Mouse (Mus musculus): ENCODE results near the gene Mnat1. TPM values are rescaled to one million over a fixed set of nuclear protein-coding genes. Genes with fewer than 3 reads are reported as not detected.
"Not testable (repeated sequence)": the region's sequence is repeated elsewhere in the genome, so short reads cannot be mapped to it uniquely, and the experiment has no call there.

The Mnat1 gene
- polyA plus RNA-seq, 1 experiment from 2014 or later, result 35.6 TPM

DNA sequence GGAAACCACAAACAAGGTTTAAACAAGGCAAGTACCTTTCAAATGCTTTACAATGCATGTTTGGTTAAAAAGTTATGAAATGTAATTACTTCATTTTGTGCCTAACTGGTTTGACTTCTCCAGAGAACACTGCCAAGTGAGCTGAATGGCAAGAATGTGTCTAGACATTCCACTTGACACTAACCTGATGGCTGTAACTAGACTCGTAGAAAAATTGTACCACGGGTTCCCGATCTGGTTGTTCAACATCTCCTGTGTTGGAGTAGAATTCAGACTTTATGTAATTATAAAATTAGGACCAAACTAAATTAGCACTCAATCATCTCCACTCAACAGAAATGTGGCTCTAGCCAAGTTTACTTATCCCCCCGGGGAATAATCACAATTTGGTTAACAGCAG lies 24.9 kb upstream of the Mnat1 start:
- no peak overlapping the region for H3K9ac ChIP-seq
- H3K36me3 ChIP-seq, result peaks cover 11% of the 10 kb centered on the region
- 61% methylated on average over 4 of the region's 4 CpGs for WGBS
- H3K27me3 ChIP-seq, result no peaks in the 10 kb centered on the region
- ATAC-seq (ENCODE audit: insufficient number of reproducible peaks, low FRiP score, low TSS enrichment, low read depth), result no peak
- H3K27ac ChIP-seq (replicated peaks), result no peak overlapping the region
- H3K4me2 ChIP-seq (replicated peaks), result no peak overlapping the region
- no peaks in the 10 kb centered on the region for H3K4me1 ChIP-seq
- no peak overlapping the region for H3K4me3 ChIP-seq (replicated peaks)
- H3K9me3 ChIP-seq (replicated peaks), result no peaks in the 10 kb centered on the region

DNA sequence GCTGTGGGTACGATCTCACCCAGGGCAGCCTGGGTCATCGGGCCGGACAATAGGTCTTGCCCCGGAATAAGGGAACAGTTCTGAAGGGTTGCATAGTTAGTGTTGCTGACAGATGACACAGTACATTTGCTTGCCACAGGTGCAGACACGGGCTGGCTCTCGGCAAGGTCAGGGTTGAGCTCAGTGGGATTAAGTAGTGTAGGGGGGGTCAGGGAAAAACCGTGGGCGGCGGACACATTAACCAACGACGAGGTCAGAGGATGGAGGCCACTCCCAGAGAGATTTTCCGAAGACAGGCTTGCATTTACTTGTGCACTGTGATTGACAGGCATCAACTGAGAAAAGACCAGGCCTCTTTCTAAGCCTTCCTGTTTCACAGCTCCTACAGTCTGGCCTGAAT lies 19.8 kb upstream of the Mnat1 start:
- ATAC-seq (ENCODE audit: insufficient number of reproducible peaks, low FRiP score, low TSS enrichment, low read depth), result no peak
- H3K4me3 ChIP-seq (replicated peaks), result no peak overlapping the region
- 53% methylated on average over 12 of the region's 12 CpGs for whole genome bisulfite sequencing

DNA sequence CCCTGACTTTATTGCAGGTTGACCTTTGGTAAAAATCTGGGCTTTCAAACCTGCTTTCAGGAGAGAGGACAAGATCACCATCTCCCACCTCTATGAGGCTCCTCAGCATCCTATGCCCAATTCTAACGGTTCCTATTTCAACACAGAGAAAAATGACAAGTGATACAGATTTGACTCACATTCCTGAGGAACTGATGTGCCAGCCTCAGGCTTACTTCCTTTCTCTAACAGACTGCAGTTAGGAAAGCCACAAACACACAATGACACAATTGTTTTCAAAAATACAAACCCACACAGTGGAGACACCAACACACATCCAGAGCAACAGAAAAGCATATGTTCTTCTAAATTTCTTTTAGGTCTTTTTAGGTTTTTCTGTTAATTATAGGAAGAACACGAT lies 15.7 kb upstream of the Mnat1 start:
- no peaks in the 10 kb centered on the region for H3K27me3 ChIP-seq
- peaks cover 20% of the 10 kb centered on the region for H3K36me3 ChIP-seq
- no peaks in the 10 kb centered on the region for H3K9me3 ChIP-seq (replicated peaks)
- no peak overlapping the region for H3K9ac ChIP-seq
- peaks cover 27% of the 10 kb centered on the region for H3K4me1 ChIP-seq
- no peak overlapping the region for H3K4me3 ChIP-seq (replicated peaks)
- H3K27ac ChIP-seq (replicated peaks), result no peak overlapping the region
- WGBS, result 34% methylated on average over 2 of the region's 2 CpGs
- ATAC-seq (ENCODE audit: insufficient number of reproducible peaks, low FRiP score, low TSS enrichment, low read depth), result no peak
- H3K4me2 ChIP-seq (replicated peaks), result no peak overlapping the region

More for the DNA sequence above, 19.8 kb upstream of the Mnat1 start:
- peaks cover 6% of the 10 kb centered on the region; the same call in 1 of the 2 replicates for H3K4me1 ChIP-seq
- H3K9ac ChIP-seq, result no peak overlapping the region
- no peak overlapping the region for H3K27ac ChIP-seq (replicated peaks)
- H3K4me2 ChIP-seq (replicated peaks), result no peak overlapping the region
- no peaks in the 10 kb centered on the region for H3K27me3 ChIP-seq
- H3K36me3 ChIP-seq, result peaks cover 22% of the 10 kb centered on the region
- no peaks in the 10 kb centered on the region for H3K9me3 ChIP-seq (replicated peaks)

DNA sequence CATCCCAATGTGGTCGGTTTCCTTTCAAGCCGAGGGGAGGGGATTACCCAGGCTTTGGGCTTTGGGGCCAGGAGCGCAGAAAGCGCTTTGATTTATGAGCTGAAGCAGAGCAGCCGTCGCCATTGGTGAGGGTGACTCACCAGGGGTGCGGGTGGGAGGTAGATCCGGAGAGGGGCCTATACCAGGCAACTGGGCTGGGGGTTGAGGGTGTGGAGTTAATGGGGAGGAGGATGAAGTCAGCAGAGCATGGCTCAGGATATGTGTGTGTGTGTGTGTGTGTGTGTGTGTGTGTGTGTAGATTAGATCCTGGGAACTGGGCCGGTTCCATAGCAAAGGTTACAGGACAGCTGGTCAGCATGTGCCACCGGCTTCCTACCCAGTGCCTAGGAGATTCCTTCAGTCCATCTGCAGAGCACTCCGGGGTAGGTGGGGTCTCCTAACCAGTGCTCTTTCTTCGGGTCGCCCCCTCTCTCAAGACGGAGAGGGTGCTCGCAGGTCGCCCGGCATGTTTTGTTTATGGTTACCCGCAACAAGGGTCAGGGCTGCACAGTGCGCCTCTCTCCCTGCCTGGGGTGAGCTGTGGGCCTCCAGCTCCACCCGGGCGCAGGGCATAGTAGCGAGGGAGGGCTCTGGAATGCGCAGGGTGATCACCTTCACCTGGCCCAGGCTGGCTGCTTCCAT lies 12.9 kb upstream of the Mnat1 start:
- WGBS, result 6% methylated on average over 23 of the region's 23 CpGs
- H3K4me2 ChIP-seq (replicated peaks), result peak overlapping the region; percentile 98
- H3K27me3 ChIP-seq, result no peaks in the 10 kb centered on the region; the same call in 1 of the 2 replicates
- H3K9ac ChIP-seq, result peak overlapping the region; percentile 88; the same call in 1 of the 2 replicates
- peak overlapping the region; percentile 78 for H3K4me3 ChIP-seq (replicated peaks)
- no peaks in the 10 kb centered on the region for H3K9me3 ChIP-seq (replicated peaks)
- 0 out of 2 replicates have a peak, but pooled peaks cover 6% of the 10 kb centered on the region for H3K36me3 ChIP-seq
- peak overlapping the region; percentile 89; the same call in 1 of the 2 replicates for H3K27ac ChIP-seq (replicated peaks)
- peaks cover 29% of the 10 kb centered on the region for H3K4me1 ChIP-seq
- 0 out of 2 replicates have a peak, but pooled peaks have one; percentile 51 for ATAC-seq (ENCODE audit: insufficient number of reproducible peaks, low FRiP score, low TSS enrichment, low read depth)

DNA sequence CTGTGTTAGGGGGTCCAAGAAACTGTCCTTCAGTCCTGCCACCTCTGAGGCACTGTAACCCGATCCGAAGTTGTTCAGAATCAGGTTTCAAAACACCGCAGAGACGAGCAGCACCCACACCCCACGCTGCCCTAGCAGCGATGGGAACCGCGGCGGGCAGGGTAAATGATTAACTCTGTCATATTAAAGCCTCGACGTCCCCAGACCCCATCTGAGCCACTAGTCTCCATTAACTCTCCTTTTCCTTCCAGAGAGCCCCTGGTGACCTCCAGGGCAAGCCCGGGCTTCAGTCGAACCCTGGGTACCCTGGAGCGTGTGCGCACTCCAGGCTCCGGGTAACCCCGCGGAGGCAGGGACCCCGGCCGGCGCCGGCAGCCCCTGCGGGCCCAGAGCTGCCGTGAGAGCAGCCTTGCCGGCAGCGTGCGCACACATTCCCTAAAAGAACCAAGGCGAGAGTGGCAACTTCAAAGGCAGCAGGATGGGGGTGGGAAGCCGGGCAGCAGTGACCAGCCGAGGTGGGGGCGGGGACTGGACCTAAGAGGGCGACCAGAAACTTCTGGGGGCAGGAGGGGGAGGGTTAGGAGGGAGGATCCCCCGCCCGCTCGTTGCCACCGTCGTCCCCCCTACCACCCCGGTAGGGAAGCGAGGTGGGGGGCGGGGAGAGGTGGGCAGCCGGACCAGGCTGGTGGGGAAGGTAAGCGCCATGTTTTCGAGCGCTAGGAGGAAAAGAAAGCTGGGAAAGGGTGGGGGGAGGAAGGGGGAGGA lies 11.8 kb upstream of the Mnat1 start:
- Histone ChIP-seq H3K36me3 (0 out of 2 replicates have a peak, but pooled peaks cover 6% of the 10 kb centered on the region), H3K27me3 (no peaks in the 10 kb centered on the region; the same call in 1 of the 2 replicates), H3K4me3 (replicated peaks) (peak overlapping the region; percentile 78), H3K9me3 (replicated peaks) (no peaks in the 10 kb centered on the region), H3K9ac (peak overlapping the region; percentile 88), H3K4me1 (peaks cover 29% of the 10 kb centered on the region), H3K4me2 (replicated peaks) (peak overlapping the region; percentile 98), H3K27ac (replicated peaks) (peak overlapping the region; percentile 89)
- ATAC-seq (ENCODE audit: insufficient number of reproducible peaks, low FRiP score, low TSS enrichment, low read depth), result 0 out of 2 replicates have a peak, but pooled peaks have one; percentile 32
- WGBS, result under 1% methylated on average over 42 of the region's 44 CpGs

DNA sequence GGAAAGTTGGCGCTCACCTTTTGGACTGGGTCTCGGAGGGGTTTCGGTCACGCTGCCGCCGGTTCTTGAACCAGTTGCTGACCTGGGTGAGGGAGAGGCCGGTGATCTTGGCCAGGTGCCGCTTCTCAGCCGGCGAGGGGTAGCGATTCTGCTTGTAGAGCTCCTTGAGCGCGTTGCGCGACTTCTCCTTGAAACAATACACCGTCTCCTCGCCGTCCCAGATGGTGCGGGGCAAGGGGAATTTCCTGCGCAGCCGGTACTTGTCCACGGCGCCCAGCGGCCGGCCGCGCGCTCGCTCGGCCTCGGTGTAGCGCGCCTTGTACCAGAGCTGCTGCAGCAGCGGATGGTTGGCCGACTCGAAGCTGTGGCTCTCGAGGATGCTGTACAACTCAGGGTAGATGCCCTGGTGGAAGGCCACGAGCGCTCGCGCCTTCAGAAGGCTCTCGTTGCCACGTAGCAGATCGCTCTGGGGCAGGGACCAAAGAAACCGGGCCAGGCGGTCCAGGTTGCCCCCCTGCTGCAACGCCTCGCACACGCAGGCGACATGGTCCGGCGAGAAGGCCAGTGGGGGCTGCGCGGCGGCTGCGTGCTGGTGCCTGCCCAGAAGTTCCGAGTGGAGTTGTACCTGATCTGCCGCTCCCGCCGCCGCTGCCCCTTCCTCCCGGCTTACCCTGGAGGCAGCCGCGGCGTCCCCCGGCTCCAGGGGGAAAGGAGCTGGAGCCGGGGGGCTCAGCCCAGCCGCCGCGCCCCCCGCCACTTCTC lies 11.0 kb upstream of the Mnat1 start:
- WGBS, result under 1% methylated on average over 68 of the region's 71 CpGs
- peak; percentile 12; the same call in 1 of the 2 replicates for ATAC-seq (ENCODE audit: insufficient number of reproducible peaks, low FRiP score, low TSS enrichment, low read depth)

DNA sequence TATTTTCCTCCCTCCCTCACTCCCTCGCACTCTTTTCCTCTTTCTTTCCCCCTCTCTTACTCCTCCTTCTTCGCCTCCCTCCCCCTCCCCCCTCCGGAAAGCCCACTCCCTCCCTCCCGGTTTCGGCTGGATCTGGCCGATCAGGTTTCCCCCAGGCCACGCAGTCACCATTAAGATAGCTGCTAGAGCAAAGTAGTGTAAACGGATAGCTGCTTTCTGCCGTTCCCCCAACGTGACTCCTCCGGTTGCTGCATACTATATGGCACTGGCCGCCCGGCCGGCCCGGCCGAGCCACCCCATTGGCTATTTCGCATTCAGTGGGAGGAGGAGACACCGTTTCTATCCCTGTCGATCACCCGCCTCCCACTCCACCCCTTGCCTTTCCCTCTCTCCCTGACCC lies 10.3 kb upstream of the Mnat1 start, which contains the start of gene Six4:
Six4 (minus strand) TSS at position 261 of the 400 bp plus-strand sequence.
- peak within 1 kb of the TSS; percentile 78 for H3K4me3 ChIP-seq (replicated peaks)
- 1% methylated on average over 20 of the region's 20 CpGs for WGBS
- H3K4me2 ChIP-seq (replicated peaks), result peak within 1 kb of the TSS; percentile 98
- no peaks in the 10 kb centered on the region for H3K9me3 ChIP-seq (replicated peaks)
- H3K4me1 ChIP-seq, result peaks cover 26% of the 10 kb centered on the region
- ATAC-seq (ENCODE audit: insufficient number of reproducible peaks, low FRiP score, low TSS enrichment, low read depth), result peak; percentile 87
- 0 out of 2 replicates have a peak, but pooled peaks cover 6% of the 10 kb centered on the region for H3K36me3 ChIP-seq
- H3K9ac ChIP-seq, result peak within 1 kb of the TSS; percentile 88
- H3K27ac ChIP-seq (replicated peaks), result peak within 1 kb of the TSS; percentile 89
- no peaks in the 10 kb centered on the region; the same call in 1 of the 2 replicates for H3K27me3 ChIP-seq

More for the DNA sequence above, 11.0 kb upstream of the Mnat1 start:
- Histone ChIP-seq H3K36me3 (0 out of 2 replicates have a peak, but pooled peaks cover 6% of the 10 kb centered on the region), H3K4me1 (peaks cover 29% of the 10 kb centered on the region), H3K27me3 (no peaks in the 10 kb centered on the region; the same call in 1 of the 2 replicates), H3K4me2 (replicated peaks) (peak overlapping the region; percentile 98), H3K9ac (peak overlapping the region; percentile 88), H3K9me3 (replicated peaks) (no peaks in the 10 kb centered on the region), H3K27ac (replicated peaks) (peak overlapping the region; percentile 89), H3K4me3 (replicated peaks) (peak overlapping the region; percentile 78)

DNA sequence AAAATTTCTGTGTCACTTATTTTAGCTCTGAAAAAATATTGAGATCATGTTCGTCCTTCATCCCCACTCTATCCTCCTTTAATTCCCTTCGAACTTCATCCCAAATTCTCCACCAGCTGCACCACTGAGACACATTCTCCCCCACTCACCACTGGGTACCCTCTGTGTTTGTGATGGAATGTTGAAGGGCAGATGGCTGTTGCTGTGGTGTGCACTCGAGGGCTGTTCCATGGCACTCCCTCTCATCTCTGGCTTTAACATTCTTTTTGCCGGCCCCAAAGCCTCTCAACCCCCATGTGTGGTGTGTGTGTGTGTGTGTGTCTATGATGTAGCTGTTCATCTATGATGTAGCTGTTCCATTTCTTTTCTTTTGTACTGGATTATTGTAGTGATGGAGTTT lies 1.7 kb downstream of the Mnat1 start:
- Histone ChIP-seq H3K9me3 (replicated peaks) (no peaks in the 10 kb centered on the region), H3K4me2 (replicated peaks) (no peak overlapping the region), H3K9ac (no peak overlapping the region), H3K4me1 (0 out of 2 replicates have a peak, but pooled peaks cover 4% of the 10 kb centered on the region), H3K27ac (replicated peaks) (no peak overlapping the region), H3K4me3 (replicated peaks) (no peak overlapping the region), H3K36me3 (no peaks in the 10 kb centered on the region), H3K27me3 (no peaks in the 10 kb centered on the region)
- 60% methylated on average over 4 of the region's 4 CpGs for WGBS
- ATAC-seq (ENCODE audit: insufficient number of reproducible peaks, low FRiP score, low TSS enrichment, low read depth), result no peak

DNA sequence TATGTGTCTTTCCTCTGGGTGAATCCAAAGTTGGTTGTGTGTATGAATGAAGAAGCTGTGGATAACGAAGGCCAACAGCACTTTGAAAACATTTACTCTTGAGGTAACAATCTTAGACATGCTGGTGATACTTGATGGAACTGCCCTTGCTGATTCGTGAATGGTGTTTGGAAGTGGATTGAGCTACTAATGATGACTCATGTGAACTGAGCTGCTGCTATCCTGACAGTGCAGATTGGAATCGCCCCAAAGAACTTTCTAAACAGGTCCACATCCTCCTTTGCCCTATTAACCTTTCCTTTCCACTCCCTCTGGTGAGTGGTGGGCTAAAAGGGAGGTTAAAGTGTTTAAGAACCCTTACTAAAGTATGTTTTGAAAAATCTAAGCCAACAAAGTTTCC lies 17.2 kb downstream of the Mnat1 start:
- no peaks in the 10 kb centered on the region for H3K9me3 ChIP-seq (replicated peaks)
- no peak overlapping the region for H3K27ac ChIP-seq (replicated peaks)
- no peak for ATAC-seq (ENCODE audit: insufficient number of reproducible peaks, low FRiP score, low TSS enrichment, low read depth)
- no peaks in the 10 kb centered on the region for H3K36me3 ChIP-seq
- 77% methylated on average over 3 of the region's 3 CpGs for WGBS
- H3K4me3 ChIP-seq (replicated peaks), result no peak overlapping the region
- no peak overlapping the region for H3K4me2 ChIP-seq (replicated peaks)
- H3K4me1 ChIP-seq, result no peaks in the 10 kb centered on the region
- no peak overlapping the region for H3K9ac ChIP-seq
- no peaks in the 10 kb centered on the region for H3K27me3 ChIP-seq

DNA sequence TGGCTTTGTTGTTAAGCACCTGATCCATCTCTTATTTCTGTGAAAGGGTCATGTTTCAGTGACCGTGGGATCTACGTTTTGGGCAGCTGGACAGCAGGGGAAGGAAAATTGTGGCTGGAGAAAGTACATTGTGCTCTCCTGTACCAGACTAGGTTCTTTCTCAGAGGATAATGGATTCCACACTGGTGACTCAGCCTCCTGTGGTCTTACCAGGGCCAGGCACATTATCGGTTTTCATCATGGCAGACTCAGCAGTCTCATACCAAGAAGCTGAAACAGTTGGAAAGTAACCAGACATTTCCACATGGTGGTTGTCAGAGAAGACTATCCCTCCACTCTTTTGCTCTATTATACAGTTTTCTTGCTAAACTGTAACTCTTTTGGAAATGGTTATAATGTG lies 23.7 kb downstream of the Mnat1 start:
- 32% methylated on average over 3 of the region's 3 CpGs for WGBS
- Histone ChIP-seq H3K27me3 (no peaks in the 10 kb centered on the region), H3K4me2 (replicated peaks) (no peak overlapping the region), H3K9ac (no peak overlapping the region), H3K36me3 (no peaks in the 10 kb centered on the region), H3K4me3 (replicated peaks) (no peak overlapping the region), H3K9me3 (replicated peaks) (no peaks in the 10 kb centered on the region), H3K4me1 (no peaks in the 10 kb centered on the region), H3K27ac (replicated peaks) (no peak overlapping the region)
- no peak for ATAC-seq (ENCODE audit: insufficient number of reproducible peaks, low FRiP score, low TSS enrichment, low read depth)

DNA sequence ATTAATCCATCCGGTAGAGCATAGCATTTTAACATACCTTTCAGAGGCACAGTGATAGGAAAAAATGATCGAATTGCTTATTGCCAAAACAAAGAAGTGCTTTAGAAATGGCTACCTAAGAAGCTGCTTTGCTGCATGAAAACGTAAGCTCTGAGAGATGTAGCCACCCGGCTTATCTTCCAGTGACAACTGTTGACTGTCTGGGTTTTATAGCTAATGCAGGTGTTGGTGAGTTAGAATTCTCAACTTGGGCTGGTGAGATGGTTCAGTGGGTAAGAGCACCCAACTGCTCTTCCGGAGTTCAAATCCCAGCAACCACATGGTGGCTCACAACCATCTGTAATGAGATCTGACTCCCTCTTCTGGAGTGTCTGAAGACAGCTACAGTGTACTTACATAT lies 27.5 kb downstream of the Mnat1 start:
- WGBS, result 88% methylated on average over 5 of the region's 5 CpGs
- not testable (repeated sequence) for H3K36me3 ChIP-seq; H3K4me3 ChIP-seq (replicated peaks); H3K27ac ChIP-seq (replicated peaks); ATAC-seq (ENCODE audit: insufficient number of reproducible peaks, low FRiP score, low TSS enrichment, low read depth); H3K4me2 ChIP-seq (replicated peaks); H3K9ac ChIP-seq; H3K27me3 ChIP-seq; H3K4me1 ChIP-seq; H3K9me3 ChIP-seq (replicated peaks)
